Mouse (Mus musculus): ENCODE data around the gene Rpl32.

The Rpl32 gene

DNA sequence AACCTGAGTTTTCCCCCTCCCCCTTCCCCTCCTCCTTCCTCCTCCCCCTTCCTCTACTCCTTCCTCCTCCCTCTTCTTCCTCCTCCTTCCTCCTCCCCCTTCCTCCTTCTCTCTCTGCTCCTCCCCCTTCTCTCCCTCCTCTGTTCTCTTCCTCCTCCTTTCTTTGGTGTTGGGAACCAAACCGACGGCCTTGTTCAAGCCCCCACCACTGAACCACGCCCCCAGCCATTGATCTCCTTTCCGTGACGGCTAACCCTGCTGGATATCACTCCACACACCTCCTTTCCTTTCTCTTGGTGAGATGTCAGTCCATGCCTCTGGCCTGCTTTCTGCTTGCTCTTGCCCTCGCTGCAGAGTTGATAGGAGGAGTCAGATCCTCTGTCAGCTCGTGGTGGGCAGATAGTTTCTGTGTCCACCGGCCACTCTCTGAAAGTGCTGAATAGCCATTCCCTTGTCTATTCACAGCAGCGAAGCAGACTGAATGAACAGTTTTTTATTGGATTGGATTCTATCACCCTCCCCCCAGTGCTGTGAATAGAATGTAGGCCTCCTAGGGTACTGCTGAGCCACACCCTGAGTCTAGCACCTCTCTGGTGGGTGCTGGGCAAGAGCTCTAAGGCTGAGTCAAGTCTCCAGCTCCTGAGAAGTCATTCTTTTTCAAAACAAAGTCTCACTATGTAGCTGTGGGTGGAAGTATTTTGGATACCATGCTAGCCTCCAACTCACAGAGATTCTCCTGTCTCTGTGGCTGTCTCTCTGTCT, 46.4 kb downstream of the Rpl32 start, which contains the start of gene Tmem40:
Gene Tmem40 (minus strand): TSS at position 416 of the 762 bp plus-strand sequence.
- DNase-seq: peak; percentile 62

DNA sequence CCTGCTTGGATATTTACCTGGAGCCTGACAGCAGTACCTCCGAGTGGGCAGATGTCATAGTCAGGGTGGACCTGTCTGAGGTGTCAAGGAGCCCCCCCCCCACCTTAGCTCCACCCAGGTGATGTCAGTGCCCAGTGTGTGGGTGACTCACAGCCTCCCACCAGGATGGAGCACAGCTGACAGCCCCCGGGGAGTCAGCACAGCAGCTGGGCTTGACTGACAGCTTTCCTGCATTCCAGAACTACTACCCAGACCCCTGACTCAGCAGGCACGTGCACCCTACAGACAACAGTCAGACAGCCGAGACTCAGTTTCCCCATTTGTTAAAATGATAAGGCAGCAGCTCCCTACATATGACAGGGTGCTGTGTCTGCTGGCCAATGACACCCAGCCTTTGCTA, 47.6 kb downstream of the Rpl32 start:
- DNase-seq: no peak

DNA sequence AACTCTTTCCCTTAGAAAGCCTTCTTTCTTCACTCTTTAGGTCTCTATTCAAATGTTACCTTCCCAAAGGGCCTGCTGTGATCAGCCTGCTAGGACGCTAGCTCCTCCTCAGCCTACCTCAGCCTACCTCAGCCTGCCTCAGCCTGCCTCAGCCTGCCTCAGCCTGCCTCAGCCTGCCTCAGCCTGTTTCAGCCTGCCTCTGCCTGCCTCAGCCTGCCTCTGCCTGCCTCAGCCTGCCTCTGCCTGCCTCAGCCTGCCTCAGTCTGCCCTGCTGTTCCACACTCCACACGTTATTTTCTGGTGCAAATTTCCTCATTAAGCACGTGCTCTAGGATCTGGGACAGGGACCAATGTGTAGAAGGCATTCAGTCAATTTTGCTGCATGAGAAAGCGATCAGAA, 48.4 kb downstream of the Rpl32 start:
- DNase-seq: no peak

DNA sequence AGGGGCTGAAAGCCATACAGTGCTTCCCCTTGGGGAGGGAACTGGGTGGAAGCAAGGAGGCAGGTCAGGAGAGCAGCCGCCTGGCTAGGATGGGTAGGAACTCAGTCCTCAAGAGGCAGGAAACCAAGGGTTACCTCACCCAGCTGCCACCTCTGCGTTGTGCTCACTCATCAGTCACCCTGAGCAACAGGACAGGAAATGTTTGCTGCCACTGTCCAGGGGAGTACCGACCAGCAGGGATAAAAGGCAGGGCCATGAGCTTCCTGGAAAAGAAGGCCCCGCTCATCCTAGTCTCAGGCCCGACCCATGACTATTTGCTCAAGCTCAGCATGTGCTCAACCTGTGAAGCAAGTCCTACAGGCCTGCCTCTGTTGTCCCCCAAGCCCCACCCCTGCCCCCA, 49.1 kb downstream of the Rpl32 start:
- DNase-seq: no peak

DNA sequence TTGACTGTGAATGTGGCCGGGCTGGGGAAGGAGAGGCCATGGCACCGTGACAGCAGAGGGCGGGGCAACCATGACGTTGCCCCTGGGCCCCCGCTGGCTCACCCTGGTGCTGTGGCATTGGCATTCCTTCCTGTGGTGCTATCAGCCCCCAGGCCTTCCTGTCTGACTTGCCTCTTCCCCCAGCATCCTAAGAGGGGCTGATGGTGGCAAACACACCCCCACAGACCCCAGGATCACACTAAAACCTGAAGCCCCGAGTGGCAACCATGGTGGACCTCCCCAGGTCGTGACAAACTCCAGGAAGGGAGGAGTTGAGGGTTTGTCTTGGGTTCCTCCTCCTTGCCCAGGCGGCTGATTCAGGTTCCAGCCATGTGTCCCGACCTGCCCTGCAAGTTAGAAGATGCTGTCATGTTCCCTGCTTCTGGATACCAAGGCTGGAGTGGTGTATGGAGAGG, 49.5 kb downstream of the Rpl32 start:
- DNase-seq: peak; percentile 52

GRCm38 (mm10) chr6:115755536-115755935, 53.0 kb downstream of the Rpl32 start:
- DNase-seq: no peak
